Comparison of ENCODE assay signal across 12 mouse cellular contexts in the genomic region with DNA sequence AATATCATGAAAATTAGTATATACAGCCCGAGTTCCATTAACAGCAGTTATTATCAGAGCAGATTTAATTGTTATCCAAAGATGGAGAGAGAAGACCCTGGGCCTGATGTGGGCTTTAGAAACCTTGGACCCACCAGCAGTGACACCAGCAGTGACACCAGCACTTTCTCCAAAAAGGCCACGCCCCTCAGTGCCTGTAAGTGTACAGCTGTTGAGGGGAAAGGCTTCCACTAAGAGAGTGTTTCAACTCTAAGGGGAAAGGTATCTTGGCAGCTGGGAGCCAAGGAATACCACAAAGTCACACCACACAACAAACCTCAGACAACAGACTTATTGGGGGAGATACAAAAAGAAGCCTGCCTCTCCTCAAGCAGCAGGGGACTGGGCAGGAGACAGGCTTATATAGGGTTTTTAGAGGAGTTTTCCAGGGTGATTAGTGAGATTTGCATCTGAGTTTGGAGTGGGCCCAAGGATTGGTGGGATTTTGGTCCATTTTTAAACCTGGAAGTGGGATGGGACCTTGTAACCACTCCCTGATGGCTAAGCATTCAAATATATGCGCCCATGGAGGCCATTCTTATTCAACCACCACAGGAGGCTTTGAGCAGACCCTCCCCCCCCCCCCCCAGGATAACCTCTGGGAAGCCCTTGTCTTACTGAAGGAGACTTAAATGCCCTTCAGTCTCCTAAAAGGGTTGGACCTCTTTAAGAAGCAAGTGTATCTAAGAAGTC. TPM values are rescaled to one million over a fixed set of nuclear protein-coding genes. Genes with fewer than 3 reads are reported as not detected.
"Had no signal": no experiment of that assay in that cellular context is flagged by ENCODE, and none has a peak within 500 bp of the region (broad histone marks: within the 10 kb centered on the region; RNA-seq: fewer than 3 reads in every experiment).

No protein-coding gene starts in this region.

- H3K4me1 ChIP-seq: midbrain, embryonic 12.5 days; neural tube, embryonic 12.5 days had no signal

- H3K36me3 ChIP-seq: liver, embryonic 15.5 days; midbrain, embryonic 10.5 days; midbrain, embryonic 12.5 days; neural tube, embryonic 12.5 days; stomach, embryonic 15.5 days had no signal

- H3K9ac ChIP-seq: liver, embryonic 15.5 days; liver, postnatal 0 days; lung, embryonic 14.5 days; midbrain, embryonic 12.5 days; neural tube, embryonic 12.5 days; stomach, embryonic 15.5 days had no signal

- H3K27me3 ChIP-seq: liver, embryonic 15.5 days; midbrain, embryonic 12.5 days; neural tube, embryonic 12.5 days; stomach, embryonic 15.5 days had no signal

- H3K9me3 ChIP-seq: liver, embryonic 15.5 days; stomach, embryonic 15.5 days had no signal

- H3K27ac ChIP-seq: liver, embryonic 15.5 days; midbrain, embryonic 10.5 days; midbrain, embryonic 12.5 days; neural tube, embryonic 12.5 days; stomach, embryonic 15.5 days; stomach, postnatal 0 days had no signal

- H3K4me3 ChIP-seq: liver, embryonic 15.5 days; midbrain, embryonic 10.5 days; midbrain, embryonic 12.5 days; neural tube, embryonic 12.5 days; stomach, embryonic 15.5 days had no signal

- DNase-seq: right cerebral cortex, postnatal 14 days; thymus, postnatal 14 days; thymus, postnatal 36 days had no signal

RNA-seq across cellular contexts. Expression of a gene that starts 34.2 kb away (rescaled TPM):
- total RNA-seq: megakaryocyte-erythroid progenitor cell, adult 5-6 weeks had no signal

RNA-seq across cellular contexts. Expression of a gene that starts 44.1 kb away (rescaled TPM):
- total RNA-seq: megakaryocyte-erythroid progenitor cell, adult 5-6 weeks had no signal
